Mouse (Mus musculus) heart, adult 8-10 months (tissue): ENCODE measurements around the gene Macrod2. TPM values are rescaled to one million over a fixed set of nuclear protein-coding genes. Genes with fewer than 3 reads are reported as not detected.
"Not testable (repeated sequence)": the region's sequence is repeated elsewhere in the genome, so short reads cannot be mapped to it uniquely, and the experiment has no call there.

Source experiments
- DNase-seq: peaks from one replicate; pipeline ENCODE4 v3.0.0; 2022; ENCODE audit warnings: low spot score
- total RNA-seq, 4 experiments: library from RNA; stranded (reverse); gene quantifications; 2 replicates each; pipeline ENCODE4 v1.2.4; 2022

Macrod2 gene
- total RNA-seq, 4 experiments from 2014 or later: 7.0 to 9.1 (median 8.7) TPM

DNA sequence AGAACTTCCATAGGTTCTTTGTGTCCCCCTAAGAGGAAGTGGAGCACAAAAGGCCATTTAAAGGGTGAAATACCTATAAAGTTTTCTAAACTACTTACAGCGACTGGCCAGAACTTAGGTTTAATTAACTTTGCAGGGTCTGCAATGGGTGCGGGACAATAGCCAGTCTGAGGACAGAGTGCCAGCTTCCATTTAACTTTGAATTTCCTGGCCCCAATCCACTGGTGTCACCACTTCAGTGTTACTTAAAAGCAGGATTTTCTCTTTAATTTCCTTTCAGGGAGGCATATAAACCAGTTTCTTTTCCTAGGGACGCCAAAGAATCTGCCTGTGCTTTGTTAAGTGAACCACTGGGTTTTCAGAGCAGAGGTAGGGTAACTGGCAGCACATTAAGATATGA lies 303.5 kb downstream of the Macrod2 start:
- DNase-seq: no peak

DNA sequence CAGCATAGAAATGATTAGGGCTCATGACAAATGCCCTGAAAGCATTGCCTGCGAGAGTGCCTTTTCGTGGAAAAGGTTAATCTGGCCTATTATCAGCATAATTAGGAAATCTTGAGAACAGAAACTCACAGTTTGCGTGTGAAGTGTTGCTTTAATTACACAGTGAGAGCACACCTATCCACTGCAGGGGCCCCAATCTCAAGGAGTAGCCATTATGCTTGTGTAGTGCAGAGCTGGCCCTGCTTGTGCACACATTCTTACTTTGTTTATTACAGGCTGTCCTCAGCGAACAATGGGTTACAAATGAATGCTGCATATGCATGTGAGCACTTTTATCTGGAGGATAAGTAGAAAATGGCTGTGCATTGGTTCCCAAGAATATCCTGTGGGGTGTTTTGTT lies 308.3 kb downstream of the Macrod2 start:
- no peak for DNase-seq

DNA sequence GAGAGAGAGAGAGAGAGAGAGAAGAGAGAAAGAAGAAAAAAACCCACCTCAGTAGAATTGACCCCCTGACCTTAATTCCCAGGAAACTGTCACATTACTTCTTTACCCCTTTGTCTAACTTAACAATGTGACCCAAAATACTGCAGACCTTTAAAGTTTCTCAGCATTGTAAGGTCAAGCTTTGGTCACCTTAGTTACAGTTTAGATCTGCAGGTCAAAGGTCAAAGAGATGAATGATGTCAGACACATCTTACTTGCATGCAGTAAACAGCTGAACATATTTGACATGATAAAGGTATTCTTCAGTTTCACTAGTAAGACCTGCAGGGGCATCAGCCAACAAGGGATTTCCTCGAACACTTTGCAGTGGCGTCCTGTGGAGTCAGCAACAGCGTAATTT lies 309.0 kb downstream of the Macrod2 start:
- no peak for DNase-seq

DNA sequence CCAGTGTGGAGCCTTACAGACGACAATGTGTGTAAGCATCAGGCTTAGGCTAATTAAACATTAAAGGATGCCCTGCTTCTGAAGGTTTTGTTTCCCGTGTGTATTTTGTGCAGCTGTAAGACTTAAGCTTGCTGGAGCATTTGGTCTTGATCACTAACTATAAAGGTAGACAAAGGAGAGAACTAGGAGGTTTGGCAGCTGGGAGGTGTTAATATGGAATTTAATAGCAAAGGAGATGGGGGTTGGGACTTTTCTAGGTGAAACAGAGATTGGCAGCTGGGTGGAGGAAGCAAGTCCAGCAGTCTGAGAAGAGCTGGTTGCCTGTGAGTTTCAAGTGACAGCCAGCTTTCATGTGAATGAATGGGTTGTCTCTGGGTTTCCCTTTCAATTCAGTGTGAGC lies 310.2 kb downstream of the Macrod2 start:
- no peak for DNase-seq

DNA sequence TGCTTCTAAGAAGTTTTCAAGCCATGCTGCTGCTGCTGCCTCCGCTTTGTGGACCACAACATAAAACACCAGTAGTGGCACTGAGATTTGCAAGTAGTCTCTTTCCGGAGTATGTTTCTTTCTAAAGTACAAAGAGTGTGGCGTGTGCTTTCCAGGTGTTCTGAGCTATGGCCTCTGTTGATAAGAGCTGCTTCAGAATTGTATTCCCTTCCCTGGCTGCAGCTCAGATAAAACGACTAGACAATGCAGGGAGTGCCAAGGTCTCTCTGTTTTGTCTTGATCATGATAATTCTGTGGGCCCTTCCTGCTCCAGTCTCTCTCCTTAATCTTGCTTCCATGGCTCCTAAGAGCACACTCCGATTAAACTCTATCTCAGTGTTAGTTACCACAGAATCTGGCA lies 312.4 kb downstream of the Macrod2 start:
- DNase-seq: no peak

DNA sequence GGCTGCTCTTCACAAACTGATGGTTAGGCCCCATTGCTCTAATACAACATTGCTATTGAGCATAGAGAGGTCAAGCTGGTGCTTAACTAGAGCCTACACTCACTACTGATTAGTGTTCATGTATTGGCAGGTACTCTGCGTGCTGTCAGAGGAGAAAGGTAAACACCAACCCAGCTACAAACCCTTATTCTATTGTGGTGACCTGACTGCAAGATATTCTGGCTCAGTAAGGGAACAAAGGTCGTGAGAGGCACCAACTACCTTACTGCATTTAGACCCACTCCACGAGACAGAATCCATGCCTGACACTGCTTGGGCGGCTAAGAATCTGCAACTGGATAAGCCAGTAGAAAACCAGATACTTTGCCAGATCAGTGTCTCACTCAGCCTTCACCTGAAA lies 320.7 kb downstream of the Macrod2 start:
- DNase-seq: no peak

DNA sequence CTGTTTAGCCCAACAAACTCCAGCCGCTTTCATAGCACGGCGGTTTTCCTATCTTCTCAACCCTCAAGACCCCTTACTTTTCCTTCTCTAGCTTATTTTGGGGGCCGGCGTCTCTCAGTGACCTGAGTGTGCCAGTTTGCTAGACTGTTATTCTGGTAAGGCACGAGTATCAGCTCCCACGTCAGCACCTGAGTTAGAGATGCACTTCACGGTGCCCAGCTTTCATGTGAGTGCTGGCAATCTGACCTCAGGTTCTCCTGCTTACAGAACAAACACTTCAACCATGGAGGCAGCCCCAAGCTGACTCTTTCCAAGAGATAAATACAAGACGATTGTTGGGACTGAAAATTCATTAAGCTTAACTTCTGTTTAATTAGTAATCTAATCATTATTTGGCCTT lies 322.3 kb downstream of the Macrod2 start:
- DNase-seq: no peak

DNA sequence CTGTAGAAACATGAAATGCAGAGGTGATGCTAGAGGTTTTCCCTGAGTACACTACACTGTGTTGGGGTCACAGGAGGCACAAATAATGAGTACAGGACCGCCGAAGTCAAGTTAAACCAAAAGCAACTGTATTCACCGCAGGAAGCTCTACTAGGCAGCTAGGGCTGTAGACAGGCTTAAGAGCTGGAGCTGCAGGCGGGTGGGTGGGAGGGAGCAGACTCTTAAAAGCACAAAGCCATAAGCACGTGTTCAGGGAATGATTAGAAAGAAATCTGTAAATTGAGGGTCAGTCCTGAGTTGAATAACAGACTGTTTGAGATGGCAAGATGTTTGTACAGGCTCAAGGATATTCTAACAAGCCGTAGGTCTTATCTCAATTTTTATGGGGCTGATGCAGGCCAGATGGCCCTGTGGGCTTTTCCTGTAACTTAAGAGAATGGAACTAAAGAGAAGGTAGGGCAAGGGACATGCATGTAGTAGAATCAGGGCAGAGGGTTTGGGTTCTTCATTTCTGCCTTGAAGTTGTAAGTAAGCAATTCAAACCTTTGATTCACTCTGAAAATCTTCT lies 337.6 kb downstream of the Macrod2 start:
- DNase-seq: no peak

DNA sequence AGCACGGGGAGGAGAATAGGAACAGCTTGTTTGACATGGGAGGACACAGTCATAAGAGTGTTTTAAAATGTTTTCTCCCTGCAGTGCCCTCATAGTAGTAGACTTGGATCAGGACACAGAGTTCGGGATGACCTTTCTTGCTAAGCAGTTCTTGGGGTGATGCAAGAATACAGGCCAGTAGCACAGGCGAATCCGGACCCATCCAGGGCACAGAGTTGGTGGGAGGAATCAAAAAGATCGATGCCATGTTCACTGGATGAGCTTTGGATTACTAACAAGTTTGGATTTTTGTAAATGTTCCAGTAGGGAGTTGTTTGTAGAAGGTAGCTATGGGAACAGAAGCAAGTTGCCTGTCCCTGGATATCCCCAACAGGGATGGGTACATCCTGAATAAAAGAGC lies 345.4 kb downstream of the Macrod2 start:
- DNase-seq: no peak

DNA sequence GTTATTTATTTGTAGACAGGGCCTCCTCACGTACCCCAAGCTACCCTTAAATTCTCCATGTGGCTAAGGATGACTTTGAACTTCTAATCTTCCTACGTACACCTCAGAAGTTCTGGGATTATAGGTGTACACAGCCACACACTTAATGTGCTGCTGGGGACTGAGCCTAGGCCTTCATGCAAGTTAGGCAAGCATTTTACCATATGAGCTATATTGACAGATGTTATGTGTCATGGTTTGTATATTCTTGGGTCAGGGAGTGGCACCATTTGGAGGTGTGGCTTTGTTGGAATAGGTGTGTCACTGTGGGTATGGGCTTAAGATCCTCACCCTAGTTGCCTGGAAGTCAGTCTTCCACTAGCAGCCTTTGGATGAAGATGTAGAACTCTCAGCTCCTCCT lies 347.8 kb downstream of the Macrod2 start:
- DNase-seq: not testable (repeated sequence)

DNA sequence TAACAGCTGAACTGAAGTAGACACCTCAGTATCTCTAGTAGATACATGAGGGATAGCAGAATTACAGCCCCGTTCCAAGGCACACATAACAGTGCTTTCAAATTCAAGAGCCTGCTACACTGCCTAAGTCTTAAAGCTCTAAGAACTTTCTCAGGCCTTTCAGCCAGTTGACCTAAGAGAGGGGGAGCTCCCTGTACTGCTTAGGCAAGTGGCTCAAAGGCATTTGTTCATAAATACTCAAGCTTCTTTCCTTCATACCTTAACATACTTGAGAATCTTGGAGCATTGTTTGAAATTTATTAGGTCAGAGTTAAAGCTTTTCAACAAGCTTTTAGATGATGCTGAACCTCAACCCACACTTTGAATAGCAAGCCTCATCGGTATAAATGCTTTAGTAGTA lies 363.8 kb downstream of the Macrod2 start:
- no peak for DNase-seq

DNA sequence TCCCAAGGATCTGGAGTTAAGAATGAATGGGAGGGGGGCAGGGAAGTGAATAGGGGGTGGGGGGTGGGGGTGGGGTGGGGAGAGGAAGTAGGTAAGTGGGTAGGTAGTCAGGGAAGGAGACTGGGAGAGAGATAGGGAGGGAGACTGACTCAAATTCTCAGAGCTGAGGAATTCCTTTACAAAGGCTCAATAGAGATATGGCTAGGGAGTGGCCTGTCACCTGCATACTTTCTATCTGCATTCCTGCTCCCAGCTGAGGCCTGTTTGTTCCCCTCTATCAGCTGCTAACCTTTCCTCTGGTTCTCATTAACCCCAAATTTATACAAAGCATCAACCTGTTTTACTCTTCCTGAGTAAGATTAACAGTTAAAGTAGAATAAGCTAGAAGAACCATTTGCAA lies 364.6 kb downstream of the Macrod2 start:
- no peak for DNase-seq

DNA sequence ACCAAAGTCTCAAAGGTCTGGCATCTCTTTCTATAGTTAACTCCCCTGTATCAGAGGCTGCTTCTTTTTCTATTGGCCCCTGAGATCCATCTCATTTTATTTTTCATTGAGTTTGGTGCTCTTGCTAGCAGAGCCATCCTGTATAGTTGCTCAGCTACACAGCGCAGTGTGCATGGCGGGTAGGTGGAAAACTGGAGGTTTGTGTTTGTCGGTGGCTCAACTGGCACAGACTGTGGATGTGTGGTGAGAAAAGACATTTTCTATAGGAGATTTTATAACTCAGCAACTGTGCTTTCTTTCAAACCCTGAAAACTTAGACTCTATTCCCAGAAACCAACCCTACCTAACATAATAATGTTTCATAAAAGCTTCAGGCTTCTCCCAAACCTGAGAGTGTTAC lies 365.0 kb downstream of the Macrod2 start:
- DNase-seq: no peak

DNA sequence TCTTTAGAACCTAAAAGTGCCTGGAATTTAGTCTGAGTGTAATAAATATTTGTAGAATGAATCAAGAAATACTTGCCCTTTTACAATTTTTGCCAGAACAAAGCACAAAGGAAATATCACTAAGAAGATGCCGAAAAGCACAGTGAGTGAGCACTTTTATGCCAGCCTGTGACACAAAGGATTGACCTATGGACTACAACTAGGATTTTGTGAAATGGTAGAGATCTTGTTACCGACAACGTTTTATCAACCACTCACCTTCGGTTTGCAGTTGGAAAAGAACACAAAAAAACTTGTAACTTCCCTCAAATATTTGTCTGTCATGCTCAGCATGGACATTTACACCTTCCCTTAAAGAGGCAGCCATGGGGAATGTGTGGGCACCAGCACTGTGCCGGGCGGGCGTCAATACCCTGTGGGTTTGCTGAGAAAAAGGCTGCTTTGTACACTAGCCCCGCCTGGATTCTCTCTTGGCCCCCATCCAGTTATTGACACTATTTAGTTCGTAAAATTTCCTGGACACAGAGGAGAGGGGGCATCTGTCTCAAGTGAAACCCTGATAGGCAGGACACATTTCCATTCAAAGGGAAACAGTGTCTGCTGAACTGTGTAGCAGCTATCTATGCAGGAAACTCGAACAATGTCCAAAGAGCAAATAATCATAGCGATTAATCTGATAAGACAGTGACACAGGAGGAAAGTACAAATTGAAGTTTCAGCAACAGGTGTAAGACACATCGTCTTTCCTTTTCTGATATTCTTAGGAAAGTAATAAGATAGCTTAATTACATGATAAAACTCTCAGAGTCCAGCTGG lies 368.2 kb downstream of the Macrod2 start:
- DNase-seq: no peak

DNA sequence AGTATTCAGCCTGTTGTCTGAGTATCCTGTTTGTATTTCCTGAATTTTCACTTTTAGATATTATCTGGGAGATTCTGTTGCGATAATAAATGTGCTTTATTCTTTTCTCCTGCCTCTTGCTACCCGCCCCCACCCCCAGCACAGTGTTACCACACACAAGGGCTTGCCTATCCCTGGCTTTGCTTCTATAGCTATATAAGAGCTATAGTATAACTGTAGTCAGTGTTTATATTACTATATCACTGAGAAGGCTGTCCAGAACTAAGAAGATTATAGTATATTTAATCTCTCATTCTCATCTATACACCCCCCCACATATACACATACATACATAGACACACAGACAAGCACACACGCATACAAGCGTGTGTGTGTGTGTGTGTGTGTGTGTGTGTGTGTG lies 374.4 kb downstream of the Macrod2 start:
- no peak for DNase-seq

DNA sequence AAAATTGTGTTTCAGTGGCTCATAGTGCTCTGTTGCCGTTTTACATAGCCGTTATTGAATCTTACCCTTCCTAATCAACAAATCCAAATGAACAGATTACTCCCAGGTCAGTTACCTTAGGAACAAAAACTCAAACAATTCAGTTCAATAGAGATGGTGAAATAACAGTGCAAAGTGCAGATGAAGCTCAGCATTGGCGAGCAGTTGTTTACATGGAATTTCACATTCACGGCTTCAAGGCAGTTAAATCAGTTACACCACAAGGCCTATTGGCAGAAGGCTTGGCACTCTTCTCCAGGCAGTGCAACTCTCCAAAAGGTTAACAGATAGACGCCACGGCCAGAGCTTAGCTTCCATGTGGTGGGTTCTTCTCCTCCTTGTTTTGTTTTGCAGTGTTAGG lies 377.7 kb downstream of the Macrod2 start:
- no peak for DNase-seq

DNA sequence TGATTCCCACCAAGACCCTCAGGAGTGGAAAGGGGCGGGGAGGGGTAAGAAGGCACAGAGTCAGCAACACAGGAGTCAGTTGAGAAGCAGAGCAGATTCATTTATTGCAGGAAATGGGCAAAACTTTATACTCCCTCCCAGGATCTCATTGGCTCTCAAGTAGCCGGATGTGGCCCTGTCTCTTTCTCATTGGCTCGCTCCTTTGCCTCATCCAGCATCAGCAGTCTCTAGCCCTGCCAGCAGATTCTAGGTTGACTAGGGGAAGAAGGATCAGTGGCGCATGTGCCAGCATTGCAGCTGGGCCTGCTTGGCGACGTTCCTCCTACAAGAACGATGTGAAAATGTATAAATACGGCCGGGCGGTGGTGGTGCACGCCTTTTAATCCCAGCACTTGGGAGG lies 378.3 kb downstream of the Macrod2 start:
- no peak for DNase-seq

DNA sequence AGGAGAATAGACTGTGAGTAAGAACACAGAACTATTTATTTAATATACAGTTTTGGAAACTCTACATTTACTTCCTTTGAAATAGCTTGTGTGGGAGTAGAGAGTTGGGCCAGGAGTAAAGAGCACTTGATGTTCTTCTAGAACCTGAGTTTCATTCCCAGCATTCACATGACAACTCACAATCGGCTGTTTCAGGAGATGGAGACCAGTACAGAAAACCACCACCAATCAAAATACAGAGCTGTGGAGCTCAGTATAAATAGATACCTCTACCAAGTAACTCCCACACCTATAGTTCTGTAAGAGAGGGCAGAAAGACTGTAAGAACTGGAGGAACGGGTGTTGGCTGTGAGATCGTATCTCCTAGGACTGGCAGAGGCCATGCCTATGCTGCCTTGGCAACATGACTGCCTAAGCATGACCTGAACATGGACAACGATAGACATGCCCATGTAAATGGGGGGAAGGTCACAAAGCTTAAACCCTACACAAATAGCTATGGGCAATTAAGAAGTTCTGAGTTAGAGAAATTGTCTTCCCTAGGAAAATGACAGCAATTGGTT lies 379.8 kb downstream of the Macrod2 start:
- DNase-seq: no peak

DNA sequence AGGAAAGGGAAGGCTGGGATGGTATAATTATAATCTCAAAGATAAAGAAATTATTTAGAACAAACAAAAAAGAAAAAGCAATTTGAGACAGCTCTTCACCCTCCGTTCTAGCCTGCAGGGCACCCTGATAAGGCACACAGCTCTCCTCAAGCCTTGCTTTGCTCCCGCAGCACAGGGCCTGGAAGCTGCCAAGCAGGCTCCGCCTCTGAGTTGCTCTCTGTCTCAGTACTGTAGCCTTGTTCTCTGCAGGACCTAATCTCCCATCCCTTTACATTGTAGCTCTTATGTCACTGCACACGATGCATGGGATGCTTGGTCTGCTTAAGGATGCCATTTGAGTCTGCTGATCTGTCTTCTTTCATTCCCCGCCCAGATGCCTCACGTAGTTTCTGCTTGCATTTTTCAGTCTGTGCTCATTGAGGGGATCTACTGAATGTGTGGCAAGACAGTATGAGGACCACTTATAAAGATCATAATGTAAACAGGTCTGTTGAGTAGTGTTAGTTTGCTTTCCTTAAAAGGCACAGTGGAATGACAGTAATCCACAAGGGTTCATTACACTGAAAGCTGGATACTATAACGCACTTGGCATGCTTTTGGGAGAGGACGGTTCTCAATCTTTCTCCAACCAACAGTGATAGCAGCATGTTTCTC lies 380.5 kb downstream of the Macrod2 start:
- no peak for DNase-seq

DNA sequence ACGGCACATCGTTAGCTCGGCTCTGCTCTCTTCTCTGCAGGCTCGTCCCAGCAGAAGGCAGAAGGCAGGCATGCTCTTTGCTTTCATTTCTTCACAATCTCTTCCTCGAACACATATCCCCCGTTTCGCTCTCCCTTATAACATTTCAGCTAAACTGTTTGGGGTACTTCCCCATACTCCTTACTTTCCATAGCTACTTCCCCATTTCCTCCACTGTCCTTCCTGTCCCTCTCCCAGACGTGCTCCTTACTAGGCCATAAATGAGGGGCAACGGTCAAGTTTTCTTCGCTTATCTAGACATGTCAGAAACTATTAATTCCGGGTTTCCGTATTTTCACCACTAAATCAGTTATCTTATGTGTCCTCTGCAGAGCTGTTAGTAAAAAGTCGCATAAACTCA lies 383.1 kb downstream of the Macrod2 start:
- no peak for DNase-seq

DNA sequence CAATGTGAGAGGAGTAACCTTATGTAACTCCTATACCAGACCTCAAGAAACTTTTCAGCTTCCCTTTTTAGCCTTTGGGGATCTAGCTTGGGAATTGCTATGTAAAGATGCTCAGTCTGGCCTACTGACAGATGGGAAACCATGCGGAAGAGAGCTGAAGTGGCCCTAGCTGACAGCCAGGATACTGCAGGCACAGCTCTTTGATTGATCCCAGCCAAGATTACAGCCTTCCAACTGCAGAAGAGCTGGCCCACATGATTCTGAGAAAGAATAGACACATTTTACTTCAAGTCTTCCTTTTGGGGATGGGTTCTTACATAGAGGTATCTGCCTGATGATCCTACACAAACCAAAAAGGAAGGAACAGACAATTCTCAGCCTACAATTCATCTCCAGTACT lies 387.9 kb downstream of the Macrod2 start:
- DNase-seq: no peak

DNA sequence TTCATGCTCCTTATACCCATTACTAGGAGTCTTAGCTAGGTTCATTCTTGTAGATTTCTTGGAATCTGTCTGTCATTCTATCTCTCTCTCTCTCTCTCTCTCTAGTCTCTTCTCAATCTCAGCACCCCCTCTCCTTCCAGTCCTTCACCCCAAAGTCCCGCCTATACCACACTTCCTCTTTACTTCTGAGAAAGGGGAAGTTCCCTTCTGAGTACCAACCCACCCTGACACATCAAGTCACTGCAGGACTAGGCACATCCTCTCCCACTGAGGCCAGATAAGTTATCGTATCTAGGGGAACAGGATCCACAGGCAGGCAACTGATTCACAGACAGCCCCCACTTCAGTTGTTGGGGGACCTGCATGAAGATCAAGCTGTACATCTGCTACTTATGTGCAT lies 389.5 kb downstream of the Macrod2 start:
- peak; percentile 2 for DNase-seq

DNA sequence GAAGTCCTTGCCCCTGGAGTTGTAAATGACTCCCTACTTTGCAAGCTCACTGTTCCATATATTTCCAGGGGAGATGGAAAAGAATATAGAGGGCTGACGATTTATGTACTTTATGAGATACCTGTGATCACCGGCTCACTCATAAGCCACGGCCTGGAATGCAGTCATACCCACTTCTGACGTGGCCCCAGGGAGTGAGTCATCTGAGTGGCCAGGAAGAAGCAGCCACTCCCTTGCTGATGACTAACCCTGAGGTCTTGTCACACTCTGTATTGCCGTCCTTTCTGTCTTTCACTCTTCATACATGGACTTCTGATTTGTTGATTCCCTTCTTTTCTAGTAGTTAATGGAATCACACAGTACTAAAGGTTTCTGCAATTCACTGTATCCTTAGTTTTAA lies 395.3 kb downstream of the Macrod2 start:
- DNase-seq: no peak
